Mouse (Mus musculus): ENCODE measurements at regions not wholly inside any gene's neighbourhood (a gene's known extent, or its start where the extent isn't known, plus 50 kb on each side); places are given as distances from the start of the nearest gene placed in this dataset.

DNA sequence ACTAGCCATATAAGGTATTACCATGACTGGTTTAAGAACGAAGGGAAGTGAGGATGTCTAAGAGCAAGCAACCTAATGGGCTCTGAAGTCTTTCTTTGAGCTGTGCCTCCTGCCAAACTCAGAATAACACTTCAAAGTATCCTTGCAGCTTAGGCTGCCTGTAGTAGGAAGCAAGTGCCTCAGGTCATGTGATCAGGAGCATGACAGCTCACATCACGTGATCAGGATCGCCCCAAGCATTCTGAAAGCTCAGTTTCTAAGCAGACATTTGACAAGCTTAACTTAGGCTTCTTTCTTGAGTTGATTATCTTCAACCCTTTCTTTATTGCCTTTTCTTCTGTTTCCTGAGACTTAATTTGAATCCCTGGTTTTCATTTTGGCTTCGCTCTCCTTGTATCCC lies 462.4 kb upstream of the Gcfc2 start:
- Histone ChIP-seq H3K4me1 (ENCODE audit: control insufficient read depth, insufficient read depth, low read length) (no peaks in the 10 kb centered on the region), H3K27ac (ENCODE audit: insufficient read depth, low read length) (no peak overlapping the region), H3K36me3 (ENCODE audit: control insufficient read depth, insufficient read depth, low read length, poor library complexity, severe bottlenecking) (no peaks in the 10 kb centered on the region), H3K9ac (ENCODE audit: low read depth, poor library complexity, severe bottlenecking) (no peak overlapping the region), H3K4me3 (ENCODE audit: low read depth, low read length) (no peak overlapping the region), H3K27me3 (ENCODE audit: control insufficient read depth, insufficient read depth, low read length, poor library complexity, severe bottlenecking) (no peaks in the 10 kb centered on the region), H3K9me3 (replicated peaks; ENCODE audit: control insufficient read depth, insufficient read depth, low read length, poor library complexity, severe bottlenecking) (no peaks in the 10 kb centered on the region)
- TF ChIP-seq CTCF (IDR thresholded peaks at IDR 0.05; ENCODE audit: low read depth, low read length) (no peak), POLR2A (IDR thresholded peaks at IDR 0.05; ENCODE audit: insufficient read depth, low read length) (no peak), EP300 (IDR thresholded peaks at IDR 0.05; ENCODE audit: insufficient read depth, low read depth, low read length) (no peak)

DNA sequence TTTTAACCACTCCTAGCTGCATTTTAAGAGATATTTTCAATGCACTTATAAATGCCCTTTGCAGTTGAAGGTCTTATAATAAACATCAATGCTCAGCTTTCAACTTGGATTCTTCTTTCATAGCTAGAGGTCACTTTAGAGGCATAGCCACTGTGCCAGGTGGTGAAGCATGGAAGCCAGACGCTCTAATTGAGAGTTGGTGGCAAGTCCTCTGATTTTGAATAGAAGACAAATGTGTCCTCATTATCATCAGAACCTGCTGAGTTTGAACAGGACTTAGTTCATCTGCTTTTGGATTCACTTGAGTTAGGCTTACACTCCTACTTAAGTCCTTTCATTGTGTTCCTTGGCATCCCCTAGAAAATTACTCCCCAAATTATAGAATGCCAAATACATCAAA lies 459.0 kb upstream of the Gcfc2 start:
- no peak overlapping the region for H3K9ac ChIP-seq (ENCODE audit: low read depth, poor library complexity, severe bottlenecking)
- H3K9me3 ChIP-seq (replicated peaks; ENCODE audit: control insufficient read depth, insufficient read depth, low read length, poor library complexity, severe bottlenecking) = no peaks in the 10 kb centered on the region
- H3K27me3 ChIP-seq (ENCODE audit: control insufficient read depth, insufficient read depth, low read length, poor library complexity, severe bottlenecking) = no peaks in the 10 kb centered on the region
- no peak overlapping the region for H3K27ac ChIP-seq (ENCODE audit: insufficient read depth, low read length)
- no peak overlapping the region for H3K4me3 ChIP-seq (ENCODE audit: low read depth, low read length)
- no peaks in the 10 kb centered on the region for H3K36me3 ChIP-seq (ENCODE audit: control insufficient read depth, insufficient read depth, low read length, poor library complexity, severe bottlenecking)
- TF ChIP-seq EP300 (IDR thresholded peaks at IDR 0.05; ENCODE audit: insufficient read depth, low read depth, low read length) (no peak), POLR2A (IDR thresholded peaks at IDR 0.05; ENCODE audit: insufficient read depth, low read length) (no peak), CTCF (IDR thresholded peaks at IDR 0.05; ENCODE audit: low read depth, low read length) (no peak)
- H3K4me1 ChIP-seq (ENCODE audit: control insufficient read depth, insufficient read depth, low read length) = no peaks in the 10 kb centered on the region

DNA sequence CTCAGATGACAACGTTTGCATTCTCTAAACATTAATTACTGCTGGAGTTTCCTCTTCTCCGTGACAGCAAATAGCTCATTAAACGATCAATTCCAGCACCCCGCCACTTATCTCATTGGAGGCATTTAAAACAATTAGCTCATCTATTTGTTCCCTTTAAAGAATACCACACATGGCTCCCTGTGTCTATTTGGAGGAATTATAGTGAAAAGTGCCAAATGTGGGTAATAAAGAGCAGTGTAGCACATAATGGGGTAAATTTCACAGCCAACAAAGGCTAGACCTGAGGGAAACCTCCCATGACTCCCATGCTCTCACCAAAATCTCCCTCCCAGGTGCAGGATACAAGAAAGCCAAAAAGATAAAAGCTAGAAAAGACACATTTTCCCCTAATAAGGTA lies 456.9 kb upstream of the Gcfc2 start:
- Histone ChIP-seq H3K9me3 (replicated peaks; ENCODE audit: control insufficient read depth, insufficient read depth, low read length, poor library complexity, severe bottlenecking) (no peaks in the 10 kb centered on the region), H3K36me3 (ENCODE audit: control insufficient read depth, insufficient read depth, low read length, poor library complexity, severe bottlenecking) (no peaks in the 10 kb centered on the region), H3K4me1 (ENCODE audit: control insufficient read depth, insufficient read depth, low read length) (no peaks in the 10 kb centered on the region), H3K27me3 (ENCODE audit: control insufficient read depth, insufficient read depth, low read length, poor library complexity, severe bottlenecking) (no peaks in the 10 kb centered on the region), H3K4me3 (ENCODE audit: low read depth, low read length) (no peak overlapping the region), H3K27ac (ENCODE audit: insufficient read depth, low read length) (no peak overlapping the region), H3K9ac (ENCODE audit: low read depth, poor library complexity, severe bottlenecking) (no peak overlapping the region)
- TF ChIP-seq EP300 (IDR thresholded peaks at IDR 0.05; ENCODE audit: insufficient read depth, low read depth, low read length) = no peak
- no peak for TF ChIP-seq CTCF (IDR thresholded peaks at IDR 0.05; ENCODE audit: low read depth, low read length)
- TF ChIP-seq POLR2A (IDR thresholded peaks at IDR 0.05; ENCODE audit: insufficient read depth, low read length) = no peak

DNA sequence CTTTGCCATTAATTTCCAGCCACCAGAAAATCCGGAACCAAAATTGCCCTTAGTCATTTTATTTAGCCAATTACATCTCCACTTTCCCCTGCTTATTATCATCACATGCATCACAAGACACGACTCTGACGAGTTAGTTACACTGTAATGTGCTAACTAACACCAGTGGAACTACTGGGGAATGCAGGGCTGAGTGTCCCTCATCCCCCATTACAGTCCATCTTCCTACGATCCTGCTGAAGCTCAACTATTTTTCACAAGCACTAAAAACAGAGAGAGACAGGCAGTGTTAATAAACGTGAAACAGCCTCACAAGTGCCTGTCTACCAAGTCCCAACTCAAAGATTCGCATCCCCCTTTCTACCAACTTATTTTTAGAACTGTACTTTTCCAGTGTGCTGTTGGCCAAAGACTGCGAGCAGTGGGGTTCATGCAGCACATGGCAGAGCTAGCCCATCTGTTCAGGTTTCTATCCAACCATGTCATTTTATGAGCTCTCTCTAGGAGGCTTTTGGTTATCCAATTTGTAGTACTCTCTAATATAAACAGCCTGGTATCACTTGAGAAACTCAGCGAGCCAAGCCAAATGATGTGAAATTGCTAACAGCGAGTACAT lies 452.0 kb upstream of the Gcfc2 start:
- Histone ChIP-seq H3K9me3 (replicated peaks; ENCODE audit: control insufficient read depth, insufficient read depth, low read length, poor library complexity, severe bottlenecking) (no peaks in the 10 kb centered on the region), H3K4me1 (ENCODE audit: control insufficient read depth, insufficient read depth, low read length) (peaks cover 2% of the 10 kb centered on the region), H3K9ac (ENCODE audit: low read depth, poor library complexity, severe bottlenecking) (no peak overlapping the region), H3K27me3 (ENCODE audit: control insufficient read depth, insufficient read depth, low read length, poor library complexity, severe bottlenecking) (no peaks in the 10 kb centered on the region), H3K36me3 (ENCODE audit: control insufficient read depth, insufficient read depth, low read length, poor library complexity, severe bottlenecking) (no peaks in the 10 kb centered on the region), H3K27ac (ENCODE audit: insufficient read depth, low read length) (no peak overlapping the region), H3K4me3 (ENCODE audit: low read depth, low read length) (no peak overlapping the region)
- TF ChIP-seq EP300 (IDR thresholded peaks at IDR 0.05; ENCODE audit: insufficient read depth, low read depth, low read length) = no peak
- no peak for TF ChIP-seq CTCF (IDR thresholded peaks at IDR 0.05; ENCODE audit: low read depth, low read length)
- no peak for TF ChIP-seq POLR2A (IDR thresholded peaks at IDR 0.05; ENCODE audit: insufficient read depth, low read length)

DNA sequence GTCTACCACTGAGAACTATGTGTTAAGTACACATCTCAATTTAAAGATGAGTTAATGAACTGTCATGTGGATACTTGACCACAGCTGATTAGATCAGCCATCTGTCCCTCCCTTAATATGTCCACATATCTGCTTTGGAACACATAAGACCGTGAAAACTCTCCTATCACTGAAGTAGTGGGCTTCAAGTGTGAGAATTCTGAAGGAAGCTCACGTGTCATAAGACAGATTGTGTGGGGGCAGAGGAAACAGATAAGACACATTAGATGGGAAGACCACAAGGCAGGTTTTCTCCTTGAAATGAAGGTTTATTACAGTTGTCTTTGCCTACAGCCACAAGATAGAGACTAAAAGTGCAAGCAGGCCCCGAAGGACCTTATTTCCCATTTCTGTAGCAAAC lies 451.0 kb upstream of the Gcfc2 start:
- TF ChIP-seq EP300 (IDR thresholded peaks at IDR 0.05; ENCODE audit: insufficient read depth, low read depth, low read length) (no peak), CTCF (IDR thresholded peaks at IDR 0.05; ENCODE audit: low read depth, low read length) (no peak), POLR2A (IDR thresholded peaks at IDR 0.05; ENCODE audit: insufficient read depth, low read length) (no peak)
- Histone ChIP-seq H3K4me3 (ENCODE audit: low read depth, low read length) (no peak overlapping the region), H3K36me3 (ENCODE audit: control insufficient read depth, insufficient read depth, low read length, poor library complexity, severe bottlenecking) (no peaks in the 10 kb centered on the region), H3K4me1 (ENCODE audit: control insufficient read depth, insufficient read depth, low read length) (peaks cover 2% of the 10 kb centered on the region), H3K27ac (ENCODE audit: insufficient read depth, low read length) (no peak overlapping the region), H3K9ac (ENCODE audit: low read depth, poor library complexity, severe bottlenecking) (no peak overlapping the region), H3K9me3 (replicated peaks; ENCODE audit: control insufficient read depth, insufficient read depth, low read length, poor library complexity, severe bottlenecking) (no peaks in the 10 kb centered on the region), H3K27me3 (ENCODE audit: control insufficient read depth, insufficient read depth, low read length, poor library complexity, severe bottlenecking) (no peaks in the 10 kb centered on the region)

DNA sequence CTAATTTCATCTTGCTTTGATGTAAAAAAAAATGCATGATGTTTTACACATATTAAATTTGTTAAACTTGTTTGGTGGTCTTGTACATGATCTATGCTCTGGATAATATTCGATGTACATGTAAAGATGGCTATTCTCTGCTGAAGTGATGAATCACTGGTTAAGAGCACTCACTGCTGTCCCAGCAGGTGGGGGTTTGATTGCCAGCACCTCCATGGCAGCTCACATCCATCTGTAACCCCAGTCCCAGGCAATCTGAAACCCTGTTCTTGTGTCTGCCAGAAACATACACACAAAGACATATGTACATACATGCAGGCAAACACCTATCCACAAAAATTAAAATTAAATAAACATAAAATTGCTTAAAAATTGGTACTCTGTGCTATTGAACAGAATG lies 448.7 kb upstream of the Gcfc2 start:
- H3K27me3 ChIP-seq (ENCODE audit: control insufficient read depth, insufficient read depth, low read length, poor library complexity, severe bottlenecking) = no peaks in the 10 kb centered on the region
- H3K4me3 ChIP-seq (ENCODE audit: low read depth, low read length) = no peak overlapping the region
- no peaks in the 10 kb centered on the region for H3K36me3 ChIP-seq (ENCODE audit: control insufficient read depth, insufficient read depth, low read length, poor library complexity, severe bottlenecking)
- no peak for TF ChIP-seq POLR2A (IDR thresholded peaks at IDR 0.05; ENCODE audit: insufficient read depth, low read length)
- TF ChIP-seq EP300 (IDR thresholded peaks at IDR 0.05; ENCODE audit: insufficient read depth, low read depth, low read length) = no peak
- no peak for TF ChIP-seq CTCF (IDR thresholded peaks at IDR 0.05; ENCODE audit: low read depth, low read length)
- no peak overlapping the region for H3K27ac ChIP-seq (ENCODE audit: insufficient read depth, low read length)
- H3K9me3 ChIP-seq (replicated peaks; ENCODE audit: control insufficient read depth, insufficient read depth, low read length, poor library complexity, severe bottlenecking) = no peaks in the 10 kb centered on the region
- no peak overlapping the region for H3K9ac ChIP-seq (ENCODE audit: low read depth, poor library complexity, severe bottlenecking)
- H3K4me1 ChIP-seq (ENCODE audit: control insufficient read depth, insufficient read depth, low read length) = peaks cover 2% of the 10 kb centered on the region

Measured in ES-Bruce4 (cell line).